Mouse (Mus musculus): ENCODE results near the gene Klhl31. TPM values are rescaled to one million over a fixed set of nuclear protein-coding genes. Genes with fewer than 3 reads are reported as not detected.

Klhl31 gene
- total and polyA plus RNA-seq, 3 experiments: 0.05 TPM; not detected in 2

- H3K27me3 ChIP-seq (ENCODE audit: insufficient read depth, low read length): no peaks in the 10 kb centered on the region
- no peaks in the 10 kb centered on the region for H3K4me1 ChIP-seq (ENCODE audit: insufficient read depth, low read depth, low read length)
- no peak overlapping the region for H3K4me3 ChIP-seq (ENCODE audit: low read depth, low read length)
- no peaks in the 10 kb centered on the region for H3K9me3 ChIP-seq (replicated peaks)
- TF ChIP-seq GATA2 (IDR thresholded peaks at IDR 0.05; ENCODE audit: borderline replicate concordance, low read depth, low read length) (no peak), CTCF (IDR thresholded peaks at IDR 0.05; ENCODE audit: low read depth, low read length) (no peak), POLR2AphosphoS5 (IDR thresholded peaks at IDR 0.05; ENCODE audit: insufficient replicate concordance, low read depth, low read length) (no peak), TAL1 (conservative IDR thresholded peaks at IDR 0.05; ENCODE audit: low read depth, low read length) (no peak), GATA1 (IDR thresholded peaks at IDR 0.05; ENCODE audit: borderline replicate concordance, low read length) (no peak)
- no peak for DNase-seq (ENCODE audit: low spot score)
- no peak for ATAC-seq (ENCODE audit: extremely low read depth, insufficient number of reproducible peaks, low FRiP score, poor library complexity, severe bottlenecking)
- H3K36me3 ChIP-seq (replicated peaks): no peaks in the 10 kb centered on the region
Measured at GRCm38 (mm10) chr9:77673986-77674385, 37.7 kb downstream of the Klhl31 start.

- DNase-seq (ENCODE audit: low spot score) (no peak), ATAC-seq (ENCODE audit: extremely low read depth, insufficient number of reproducible peaks, low FRiP score, poor library complexity, severe bottlenecking) (no peak)
- H3K27me3 ChIP-seq (ENCODE audit: insufficient read depth, low read length): no peaks in the 10 kb centered on the region
- H3K4me3 ChIP-seq (ENCODE audit: low read depth, low read length): no peak overlapping the region
- TF ChIP-seq GATA2 (IDR thresholded peaks at IDR 0.05; ENCODE audit: borderline replicate concordance, low read depth, low read length): no peak
- no peak for TF ChIP-seq CTCF (IDR thresholded peaks at IDR 0.05; ENCODE audit: low read depth, low read length)
- no peak for TF ChIP-seq TAL1 (conservative IDR thresholded peaks at IDR 0.05; ENCODE audit: low read depth, low read length)
- H3K9me3 ChIP-seq (replicated peaks): no peaks in the 10 kb centered on the region
- H3K36me3 ChIP-seq (replicated peaks): no peaks in the 10 kb centered on the region
- H3K4me1 ChIP-seq (ENCODE audit: insufficient read depth, low read depth, low read length): no peaks in the 10 kb centered on the region
Measured at GRCm38 (mm10) chr9:77684938-77685337, 48.6 kb downstream of the Klhl31 start.

- DNase-seq (ENCODE audit: low spot score): no peak
Measured at GRCm38 (mm10) chr9:77685825-77686500, 49.7 kb downstream of the Klhl31 start.

GRCm38 (mm10) chr9:77692707-77693106, 56.4 kb downstream of the Klhl31 start:
- Histone ChIP-seq H3K4me3 (ENCODE audit: low read depth, low read length) (no peak overlapping the region), H3K9me3 (replicated peaks) (no peaks in the 10 kb centered on the region), H3K36me3 (replicated peaks) (no peaks in the 10 kb centered on the region), H3K4me1 (ENCODE audit: insufficient read depth, low read depth, low read length) (no peaks in the 10 kb centered on the region), H3K27me3 (ENCODE audit: insufficient read depth, low read length) (no peaks in the 10 kb centered on the region)
- TF ChIP-seq TAL1 (conservative IDR thresholded peaks at IDR 0.05; ENCODE audit: low read depth, low read length): no peak
- TF ChIP-seq GATA2 (IDR thresholded peaks at IDR 0.05; ENCODE audit: borderline replicate concordance, low read depth, low read length): no peak
- TF ChIP-seq POLR2AphosphoS5 (IDR thresholded peaks at IDR 0.05; ENCODE audit: insufficient replicate concordance, low read depth, low read length): no peak
- no peak for TF ChIP-seq GATA1 (IDR thresholded peaks at IDR 0.05; ENCODE audit: borderline replicate concordance, low read length)
- TF ChIP-seq CTCF (IDR thresholded peaks at IDR 0.05; ENCODE audit: low read depth, low read length): no peak
- no peak for ATAC-seq (ENCODE audit: extremely low read depth, insufficient number of reproducible peaks, low FRiP score, poor library complexity, severe bottlenecking)
- DNase-seq (ENCODE audit: low spot score): no peak

More at GRCm38 (mm10) chr9:77685825-77686500, 49.7 kb downstream of the Klhl31 start:
- no peaks in the 10 kb centered on the region for H3K36me3 ChIP-seq (replicated peaks)
- TF ChIP-seq POLR2AphosphoS5 (IDR thresholded peaks at IDR 0.05; ENCODE audit: insufficient replicate concordance, low read depth, low read length) (no peak), GATA1 (IDR thresholded peaks at IDR 0.05; ENCODE audit: borderline replicate concordance, low read length) (no peak), CTCF (IDR thresholded peaks at IDR 0.05; ENCODE audit: low read depth, low read length) (no peak), GATA2 (IDR thresholded peaks at IDR 0.05; ENCODE audit: borderline replicate concordance, low read depth, low read length) (no peak), TAL1 (conservative IDR thresholded peaks at IDR 0.05; ENCODE audit: low read depth, low read length) (no peak)
- no peaks in the 10 kb centered on the region for H3K4me1 ChIP-seq (ENCODE audit: insufficient read depth, low read depth, low read length)
- no peak for ATAC-seq (ENCODE audit: extremely low read depth, insufficient number of reproducible peaks, low FRiP score, poor library complexity, severe bottlenecking)
- no peak overlapping the region for H3K4me3 ChIP-seq (ENCODE audit: low read depth, low read length)
- H3K9me3 ChIP-seq (replicated peaks): no peaks in the 10 kb centered on the region
- no peaks in the 10 kb centered on the region for H3K27me3 ChIP-seq (ENCODE audit: insufficient read depth, low read length)

- Histone ChIP-seq H3K4me3 (ENCODE audit: low read depth, low read length) (no peak overlapping the region), H3K36me3 (replicated peaks) (no peaks in the 10 kb centered on the region), H3K27me3 (ENCODE audit: insufficient read depth, low read length) (no peaks in the 10 kb centered on the region), H3K9me3 (replicated peaks) (no peaks in the 10 kb centered on the region), H3K4me1 (ENCODE audit: insufficient read depth, low read depth, low read length) (no peaks in the 10 kb centered on the region)
- DNase-seq (ENCODE audit: low spot score) (no peak), ATAC-seq (ENCODE audit: extremely low read depth, insufficient number of reproducible peaks, low FRiP score, poor library complexity, severe bottlenecking) (no peak)
- TF ChIP-seq GATA1 (IDR thresholded peaks at IDR 0.05; ENCODE audit: borderline replicate concordance, low read length) (no peak), POLR2AphosphoS5 (IDR thresholded peaks at IDR 0.05; ENCODE audit: insufficient replicate concordance, low read depth, low read length) (no peak), TAL1 (conservative IDR thresholded peaks at IDR 0.05; ENCODE audit: low read depth, low read length) (no peak), GATA2 (IDR thresholded peaks at IDR 0.05; ENCODE audit: borderline replicate concordance, low read depth, low read length) (no peak), CTCF (IDR thresholded peaks at IDR 0.05; ENCODE audit: low read depth, low read length) (no peak)
Measured at GRCm38 (mm10) chr9:77693405-77693804, 57.1 kb downstream of the Klhl31 start.

GRCm38 (mm10) chr9:77695586-77695985, 59.3 kb downstream of the Klhl31 start:
- no peak for ATAC-seq (ENCODE audit: extremely low read depth, insufficient number of reproducible peaks, low FRiP score, poor library complexity, severe bottlenecking)
- TF ChIP-seq GATA2 (IDR thresholded peaks at IDR 0.05; ENCODE audit: borderline replicate concordance, low read depth, low read length) (no peak), TAL1 (conservative IDR thresholded peaks at IDR 0.05; ENCODE audit: low read depth, low read length) (no peak), CTCF (IDR thresholded peaks at IDR 0.05; ENCODE audit: low read depth, low read length) (no peak), GATA1 (IDR thresholded peaks at IDR 0.05; ENCODE audit: borderline replicate concordance, low read length) (no peak), POLR2AphosphoS5 (IDR thresholded peaks at IDR 0.05; ENCODE audit: insufficient replicate concordance, low read depth, low read length) (no peak)
- DNase-seq (ENCODE audit: low spot score): no peak
- H3K36me3 ChIP-seq (replicated peaks): no peaks in the 10 kb centered on the region
- H3K27me3 ChIP-seq (ENCODE audit: insufficient read depth, low read length): peaks cover 5% of the 10 kb centered on the region; the same call in 1 of the 2 replicates
- H3K4me3 ChIP-seq (ENCODE audit: low read depth, low read length): no peak overlapping the region
- H3K4me1 ChIP-seq (ENCODE audit: insufficient read depth, low read depth, low read length): no peaks in the 10 kb centered on the region
- H3K9me3 ChIP-seq (replicated peaks): no peaks in the 10 kb centered on the region

All from G1E (cell line).